8 mouse cellular contexts compared by ENCODE assay signal in the genomic region with DNA sequence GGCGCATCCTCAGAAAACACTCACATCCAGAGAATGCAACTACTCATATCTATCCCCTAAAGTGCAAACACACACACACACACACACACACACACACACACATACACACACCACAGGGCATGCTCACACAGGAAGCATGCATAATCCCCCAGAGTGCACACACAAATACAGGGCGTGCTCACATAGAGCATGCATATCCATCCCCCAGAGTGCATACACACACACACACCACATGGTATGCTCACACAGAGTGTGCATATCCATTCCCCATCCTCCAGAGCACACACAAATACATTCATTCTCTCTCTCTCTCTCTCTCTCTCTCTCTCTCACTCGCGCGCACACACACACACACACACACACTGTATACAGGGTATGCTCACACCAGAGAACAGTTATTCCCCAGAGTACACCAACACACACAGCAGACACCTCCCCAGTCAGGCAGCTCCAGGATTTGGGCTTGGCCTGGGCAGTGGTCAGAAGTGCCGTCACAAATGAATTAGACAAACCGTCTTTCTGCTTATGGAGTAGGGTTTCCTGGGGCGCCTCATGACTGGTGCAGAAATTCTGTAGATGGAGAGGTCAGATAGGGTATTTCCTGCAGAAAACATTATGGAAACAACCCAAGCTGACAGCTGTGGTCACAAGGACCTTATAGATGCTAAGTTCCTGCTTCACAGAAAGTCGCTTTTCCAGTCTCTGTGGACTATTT. TPM values are rescaled to one million over a fixed set of nuclear protein-coding genes. Genes with fewer than 3 reads are reported as not detected.
DNase-seq lines count a peak whose midpoint lies in the region; ATAC-seq and TF ChIP-seq lines count a peak whose summit lies in the region.
"Had no signal": no experiment of that assay in that cellular context is flagged by ENCODE, and none has a peak within 500 bp of the region (broad histone marks: within the 10 kb centered on the region; RNA-seq: fewer than 3 reads in every experiment).

No protein-coding gene starts in this region.

- H3K27me3 ChIP-seq in liver, embryonic 11.5 days (replicated peaks; ENCODE audit: control insufficient read depth, insufficient read depth, low read length), result no peaks in the 10 kb centered on the region
- H3K27me3 ChIP-seq in embryonic facial prominence, embryonic 10.5 days (replicated peaks; ENCODE audit: low read depth, poor library complexity, severe bottlenecking), result no peaks in the 10 kb centered on the region
- H3K27me3 ChIP-seq in hindbrain, postnatal 0 days (ENCODE audit: insufficient read depth, low read length), result no peaks in the 10 kb centered on the region
- H3K27me3 ChIP-seq in midbrain, embryonic 15.5 days (replicated peaks), result no peaks in the 10 kb centered on the region

- H3K4me1 ChIP-seq in liver, embryonic 11.5 days (replicated peaks; ENCODE audit: control insufficient read depth, insufficient read depth, low read length), result peaks cover 69% of the 10 kb centered on the region
- peaks cover 92% of the 10 kb centered on the region for H3K4me1 ChIP-seq in embryonic facial prominence, embryonic 10.5 days
- H3K4me1 ChIP-seq in hindbrain, postnatal 0 days (ENCODE audit: insufficient read depth, low read length), result peaks cover 12% of the 10 kb centered on the region
- H3K4me1 ChIP-seq in midbrain, embryonic 15.5 days, result peaks cover 24% of the 10 kb centered on the region

- H3K4me3 ChIP-seq in liver, embryonic 11.5 days (ENCODE audit: low read depth, low read length), result no peak overlapping the region
- H3K4me3 ChIP-seq in embryonic facial prominence, embryonic 10.5 days, result peak overlapping the region; percentile 25
- H3K4me3 ChIP-seq in hindbrain, postnatal 0 days (ENCODE audit: low read length), result no peak overlapping the region
- no peak overlapping the region for H3K4me3 ChIP-seq in midbrain, embryonic 15.5 days

- no peaks in the 10 kb centered on the region for H3K9me3 ChIP-seq in liver, embryonic 11.5 days (ENCODE audit: control insufficient read depth, low read length)
- no peaks in the 10 kb centered on the region for H3K9me3 ChIP-seq in embryonic facial prominence, embryonic 10.5 days
- H3K9me3 ChIP-seq in hindbrain, postnatal 0 days (ENCODE audit: low read length), result no peaks in the 10 kb centered on the region
- no peaks in the 10 kb centered on the region for H3K9me3 ChIP-seq in midbrain, embryonic 15.5 days

- DNase-seq in liver, embryonic 11.5 days (ENCODE audit: low spot score), result no peak
- DNase-seq in liver, result no peak
- peak; percentile 50 for DNase-seq in embryonic facial prominence, embryonic 10.5 days (ENCODE audit: low spot score)
- DNase-seq in hindbrain, postnatal 0 days (ENCODE audit: low spot score), result no peak
- no peak for DNase-seq in c-Kit-positive CD71-positive TER-119-positive erythroid progenitor cells, embryonic 14.5 days (ENCODE audit: low spot score)
- DNase-seq: kidney, adult 8-10 months had no signal

- H3K4me2 ChIP-seq in liver, embryonic 11.5 days, result peak overlapping the region; percentile 90
- no peak overlapping the region for H3K4me2 ChIP-seq in hindbrain, postnatal 0 days (ENCODE audit: low read depth, low read length)
- no peak overlapping the region for H3K4me2 ChIP-seq in midbrain, embryonic 15.5 days

- H3K27ac ChIP-seq in liver, embryonic 11.5 days (ENCODE audit: low read depth, low read length), result peak overlapping the region; percentile 62; the same call in 1 of the 2 replicates
- peak overlapping the region; percentile 79 for H3K27ac ChIP-seq in embryonic facial prominence, embryonic 10.5 days (replicated peaks)
- no peak overlapping the region for H3K27ac ChIP-seq in hindbrain, postnatal 0 days
- H3K27ac ChIP-seq in midbrain, embryonic 15.5 days, result no peak overlapping the region

- 59% methylated on average over 9 of the region's 9 CpGs for WGBS in liver, embryonic 11.5 days
- WGBS in embryonic facial prominence, embryonic 10.5 days, result 56% methylated on average over 9 of the region's 9 CpGs
- WGBS in hindbrain, postnatal 0 days, result 83% methylated on average over 9 of the region's 9 CpGs
- WGBS in midbrain, embryonic 15.5 days, result 83% methylated on average over 9 of the region's 9 CpGs

- no peak for TF ChIP-seq CTCF in hindbrain, postnatal 0 days (IDR thresholded peaks at IDR 0.05; ENCODE audit: low read depth)

- H3K9ac ChIP-seq in liver, embryonic 11.5 days (ENCODE audit: low read depth, low read length), result peak overlapping the region; percentile 12; the same call in 1 of the 2 replicates
- no peak overlapping the region for H3K9ac ChIP-seq in hindbrain, postnatal 0 days (replicated peaks; ENCODE audit: low read length)
- H3K9ac ChIP-seq in midbrain, embryonic 15.5 days, result no peak overlapping the region

- no peaks in the 10 kb centered on the region; the same call in 1 of the 2 replicates for H3K36me3 ChIP-seq in liver, embryonic 11.5 days (ENCODE audit: control insufficient read depth, insufficient read depth, low read length)
- peaks cover 6% of the 10 kb centered on the region; the same call in 1 of the 2 replicates for H3K36me3 ChIP-seq in embryonic facial prominence, embryonic 10.5 days (replicated peaks)
- no peaks in the 10 kb centered on the region for H3K36me3 ChIP-seq in hindbrain, postnatal 0 days (ENCODE audit: insufficient read depth, low read length)
- no peaks in the 10 kb centered on the region for H3K36me3 ChIP-seq in midbrain, embryonic 15.5 days (replicated peaks)

- peak; percentile 42 for ATAC-seq in liver, embryonic 11.5 days (replicated peaks; ENCODE audit: low FRiP score)
- ATAC-seq in hindbrain, postnatal 0 days, result peak; percentile 55; the same call in 1 of the 2 replicates
- peak; percentile 41; the same call in 1 of the 2 replicates for ATAC-seq in midbrain, embryonic 15.5 days (replicated peaks)
- no peak for ATAC-seq in frontal cortex, adult (ENCODE audit: low TSS enrichment)

RNA-seq across cellular contexts. Expression of a gene that starts 5.6 kb away (rescaled TPM):
- 21.8 and 27.2 TPM in 2 replicates for polyA plus RNA-seq in liver, embryonic 11.5 days (2014; fragmentation: Nextera tagmentation; extraction: Ambion mirVana)
- polyA plus RNA-seq in embryonic facial prominence, embryonic 10.5 days (2016; fragmentation: Nextera tagmentation; extraction: Ambion mirVana), result 54.1 and 55.1 TPM in 2 replicates
- 5.0 and 9.9 TPM in 2 replicates for total RNA-seq in hindbrain, postnatal 0 days (2014; rRNA removed)
- polyA plus RNA-seq in hindbrain, postnatal 0 days (2015; fragmentation: Nextera tagmentation; extraction: Ambion mirVana), result 7.3 and 9.0 TPM in 2 replicates
- 22.7 and 25.3 TPM in 2 replicates for polyA plus RNA-seq in midbrain, embryonic 15.5 days (2015; fragmentation: Nextera tagmentation; extraction: Ambion mirVana)

Comparison
In these comparisons a context has a peak if more than half of its experiments do, and no peak if none do; other contexts are left out.
1. H3K27ac ChIP-seq: peak in liver, embryonic 11.5 days (single experiment) and embryonic facial prominence, embryonic 10.5 days (single experiment); none in hindbrain, postnatal 0 days (single experiment) and midbrain, embryonic 15.5 days (single experiment).